Mouse (Mus musculus) cortical plate, adult 2 months (tissue): Measurements from ENCODE around the gene Dab1.

ENCODE experiments used
- CTCF ChIP-seq: fragments of 200-500 bp; IDR thresholded peaks from 2 replicates; pipeline ENCODE4 v1.5.1; 2011; ENCODE audit warnings: mild to moderate bottlenecking, control low read depth, low read length; ENCODE audit not compliant: insufficient read depth; ENCODE audit errors: extremely low read depth
- POLR2A ChIP-seq: fragments of 200-500 bp; IDR thresholded peaks from 2 replicates; pipeline ENCODE4 v1.6.1; 2011; ENCODE audit warnings: mild to moderate bottlenecking, low read length, control low read depth; ENCODE audit not compliant: insufficient read depth; ENCODE audit errors: extremely low read depth

GRCm38 (mm10) chr4:104651761-104652160, 1032.6 kb downstream of the Dab1 start:
- TF ChIP-seq CTCF (no peak), POLR2A (no peak)
